Mouse (Mus musculus) liver, embryonic 13.5 days (tissue): ENCODE data around the gene Zeb2. TPM values are rescaled to one million over a fixed set of nuclear protein-coding genes. Genes with fewer than 3 reads are reported as not detected.
"Not testable (repeated sequence)": the region's sequence is repeated elsewhere in the genome, so short reads cannot be mapped to it uniquely, and the experiment has no call there.

ENCODE experiments used
- ATAC-seq: fragments of 200-750 bp; cut with Nextera tagmentation; 2 replicates; pipeline ENCODE4 v1.8.0; 2017; ENCODE audit warnings: low read depth, mild to moderate bottlenecking, moderate number of reproducible peaks, moderate library complexity
- DNase-seq: peaks from one replicate; pipeline ENCODE4 v3.0.0; 2022
- H3K27ac ChIP-seq: fragments of 300-500 bp; sonication (generic); 2 replicates; pipeline ENCODE4 v1.5.1; 2015; ENCODE audit warnings: moderate library complexity, mild to moderate bottlenecking, inconsistent platforms
- H3K27me3 ChIP-seq: fragments of 300-500 bp; sonication (generic); 2 replicates; pipeline ENCODE4 v1.6.1; 2015; ENCODE audit warnings: mild to moderate bottlenecking, inconsistent platforms
- H3K36me3 ChIP-seq: fragments of 300-500 bp; sonication (generic); 2 replicates; pipeline ENCODE4 v1.6.1; 2015; ENCODE audit warnings: mild to moderate bottlenecking, inconsistent platforms
- H3K4me1 ChIP-seq: fragments of 300-500 bp; sonication (generic); replicated peaks from 2 replicates; pipeline ENCODE4 v1.6.1; 2015; ENCODE audit warnings: inconsistent platforms
- H3K4me2 ChIP-seq: fragments of 300-500 bp; sonication (generic); 2 replicates; pipeline ENCODE4 v1.6.1; 2015; ENCODE audit warnings: inconsistent platforms, mild to moderate bottlenecking, moderate library complexity
- H3K4me3 ChIP-seq: fragments of 300-500 bp; sonication (generic); replicated peaks from 2 replicates; pipeline ENCODE4 v1.5.1; 2015; ENCODE audit warnings: mild to moderate bottlenecking, inconsistent platforms
- H3K9ac ChIP-seq: fragments of 300-500 bp; sonication (generic); 2 replicates; pipeline ENCODE4 v1.6.1; 2015; ENCODE audit warnings: mild to moderate bottlenecking, inconsistent platforms
- H3K9me3 ChIP-seq: fragments of 300-500 bp; sonication (generic); replicated peaks from 2 replicates; pipeline ENCODE4 v1.6.1; 2016; ENCODE audit warnings: inconsistent platforms
- WGBS: fragments of 180-500 bp; shearing (Covaris S2); methylation state at CpG from one replicate; pipeline ENCODE4 v1.1.7; 2015; ENCODE audit not compliant: insufficient replicate concordance; 5-methylcytosine and 5-hydroxymethylcytosine counted together
- polyA plus RNA-seq: library from polyadenylated mRNA; unstranded; fragments of >200 nt; fragmentation: Nextera tagmentation; extraction: Ambion mirVana; gene quantifications from 2 replicates; pipeline ENCODE4 v1.2.1, GENCODE M21; 2015

The Zeb2 gene
- polyA plus RNA-seq, 1 experiment from 2014 or later, result 10.1 TPM

GRCm38 (mm10) chr2:45112021-45112747 is 5.0 kb downstream of the Zeb2 start:
- peak overlapping the region; percentile 94 for H3K27ac ChIP-seq
- H3K9ac ChIP-seq, result peak overlapping the region; percentile 99
- peaks cover 57% of the 10 kb centered on the region for H3K4me1 ChIP-seq
- H3K36me3 ChIP-seq, result no peaks in the 10 kb centered on the region
- ATAC-seq (no peak), DNase-seq (no peak)
- no peaks in the 10 kb centered on the region for H3K9me3 ChIP-seq
- 2% methylated on average over 9 of the region's 9 CpGs for WGBS
- peak overlapping the region; percentile 96 for H3K4me2 ChIP-seq
- peaks cover 6% of the 10 kb centered on the region; the same call in 1 of the 2 replicates for H3K27me3 ChIP-seq
- H3K4me3 ChIP-seq, result peak overlapping the region; percentile 94

GRCm38 (mm10) chr2:45111571-45111970 is 5.6 kb downstream of the Zeb2 start:
- not testable (repeated sequence) for H3K9me3 ChIP-seq, ATAC-seq, DNase-seq, H3K27me3 ChIP-seq, H3K36me3 ChIP-seq
- WGBS, result 3% methylated on average over 3 of the region's 3 CpGs
- peak overlapping the region; percentile 96 for H3K4me2 ChIP-seq
- H3K4me1 ChIP-seq, result peaks cover 57% of the 10 kb centered on the region
- H3K4me3 ChIP-seq, result peak overlapping the region; percentile 94
- peak overlapping the region; percentile 99 for H3K9ac ChIP-seq
- peak overlapping the region; percentile 94 for H3K27ac ChIP-seq

GRCm38 (mm10) chr2:45110757-45111411 is 6.3 kb downstream of the Zeb2 start:
- peak; percentile 56 for DNase-seq
- Histone ChIP-seq H3K27ac (peak overlapping the region; percentile 94), H3K27me3 (peaks cover 6% of the 10 kb centered on the region; the same call in 1 of the 2 replicates), H3K9me3 (no peaks in the 10 kb centered on the region), H3K4me3 (peak overlapping the region; percentile 94), H3K4me2 (peak overlapping the region; percentile 96), H3K36me3 (0 out of 2 replicates have a peak, but pooled peaks cover 5% of the 10 kb centered on the region), H3K4me1 (peaks cover 57% of the 10 kb centered on the region), H3K9ac (peak overlapping the region; percentile 99)
- under 1% methylated on average over 20 of the region's 20 CpGs for WGBS
- ATAC-seq, result no peak

GRCm38 (mm10) chr2:45109951-45110756 is 7.0 kb downstream of the Zeb2 start:
- Histone ChIP-seq H3K27me3 (peaks cover 9% of the 10 kb centered on the region; the same call in 1 of the 2 replicates), H3K27ac (peak overlapping the region; percentile 94), H3K4me2 (peak overlapping the region; percentile 96), H3K4me1 (peaks cover 57% of the 10 kb centered on the region), H3K4me3 (peak overlapping the region; percentile 94), H3K36me3 (0 out of 2 replicates have a peak, but pooled peaks cover 12% of the 10 kb centered on the region), H3K9ac (peak overlapping the region; percentile 99), H3K9me3 (no peaks in the 10 kb centered on the region)
- WGBS, result under 1% methylated on average over 54 of the region's 54 CpGs
- DNase-seq, result peak; percentile 71
- ATAC-seq, result peak; percentile 74

- ATAC-seq (peak; percentile 69), DNase-seq (no peak)
- H3K9ac ChIP-seq, result peak overlapping the region; percentile 99
- 0 out of 2 replicates have a peak, but pooled peaks cover 6% of the 10 kb centered on the region for H3K27me3 ChIP-seq
- peak overlapping the region; percentile 96 for H3K4me2 ChIP-seq
- WGBS, result under 1% methylated on average over 42 of the region's 74 CpGs
- H3K4me1 ChIP-seq, result peaks cover 58% of the 10 kb centered on the region
- H3K9me3 ChIP-seq, result no peaks in the 10 kb centered on the region
- H3K4me3 ChIP-seq, result peak overlapping the region; percentile 94
- 0 out of 2 replicates have a peak, but pooled peaks cover 12% of the 10 kb centered on the region for H3K36me3 ChIP-seq
- H3K27ac ChIP-seq, result peak overlapping the region; percentile 94
These were observed 7.8 kb downstream of the Zeb2 start for GRCm38 (mm10) chr2:45109161-45109950.

- Histone ChIP-seq H3K4me3 (peak overlapping the region; percentile 94), H3K4me1 (peaks cover 58% of the 10 kb centered on the region), H3K27ac (peak overlapping the region; percentile 94), H3K27me3 (0 out of 2 replicates have a peak, but pooled peaks cover 6% of the 10 kb centered on the region), H3K4me2 (peak overlapping the region; percentile 96), H3K9ac (peak overlapping the region; percentile 99), H3K36me3 (0 out of 2 replicates have a peak, but pooled peaks cover 12% of the 10 kb centered on the region), H3K9me3 (no peaks in the 10 kb centered on the region)
- ATAC-seq, result peak; percentile 52
- DNase-seq, result peak; percentile 50
- under 1% methylated on average over 25 of the region's 25 CpGs for WGBS
These were observed 8.6 kb downstream of the Zeb2 start for GRCm38 (mm10) chr2:45108521-45109091.

GRCm38 (mm10) chr2:45107555-45107954 is 9.6 kb downstream of the Zeb2 start:
- H3K36me3 ChIP-seq, result 0 out of 2 replicates have a peak, but pooled peaks cover 12% of the 10 kb centered on the region
- 42% methylated on average over 2 of the region's 2 CpGs for WGBS

GRCm38 (mm10) chr2:45105922-45106851 is 11.0 kb downstream of the Zeb2 start:
- 0 out of 2 replicates have a peak, but pooled peaks cover 3% of the 10 kb centered on the region for H3K27me3 ChIP-seq
- H3K4me2 ChIP-seq, result peak overlapping the region; percentile 17
- H3K4me1 ChIP-seq, result peaks cover 78% of the 10 kb centered on the region
- 49% methylated on average over 7 of the region's 7 CpGs for WGBS
- H3K27ac ChIP-seq, result peak overlapping the region; percentile 40; the same call in 1 of the 2 replicates
- H3K36me3 ChIP-seq, result peaks cover 16% of the 10 kb centered on the region
- no peaks in the 10 kb centered on the region for H3K9me3 ChIP-seq
- ATAC-seq (no peak), DNase-seq (no peak)
- no peak overlapping the region for H3K4me3 ChIP-seq
- peak overlapping the region; percentile 23; the same call in 1 of the 2 replicates for H3K9ac ChIP-seq

More at GRCm38 (mm10) chr2:45107555-45107954, 9.6 kb downstream of the Zeb2 start:
- Histone ChIP-seq H3K4me1 (peaks cover 64% of the 10 kb centered on the region), H3K9me3 (no peaks in the 10 kb centered on the region), H3K9ac (peak overlapping the region; percentile 99), H3K4me2 (peak overlapping the region; percentile 96), H3K27me3 (0 out of 2 replicates have a peak, but pooled peaks cover 3% of the 10 kb centered on the region), H3K4me3 (peak overlapping the region; percentile 94), H3K27ac (peak overlapping the region; percentile 94)
- ATAC-seq (no peak), DNase-seq (no peak)

- H3K9me3 ChIP-seq, result no peaks in the 10 kb centered on the region
- 67% methylated on average over 6 of the region's 6 CpGs for WGBS
- H3K4me3 ChIP-seq, result no peak overlapping the region
- DNase-seq, result no peak
- H3K9ac ChIP-seq, result no peak overlapping the region
- H3K27me3 ChIP-seq, result 0 out of 2 replicates have a peak, but pooled peaks cover 3% of the 10 kb centered on the region
- ATAC-seq, result no peak
- H3K27ac ChIP-seq, result peak overlapping the region; percentile 40; the same call in 1 of the 2 replicates
- H3K36me3 ChIP-seq, result peaks cover 16% of the 10 kb centered on the region
- peak overlapping the region; percentile 17; the same call in 1 of the 2 replicates for H3K4me2 ChIP-seq
- H3K4me1 ChIP-seq, result peaks cover 86% of the 10 kb centered on the region
These were observed 11.9 kb downstream of the Zeb2 start for GRCm38 (mm10) chr2:45105281-45105721.
